Mouse (Mus musculus) hematopoietic stem cell, adult 5-6 weeks (primary cell): ENCODE results near the gene Car6. TPM values are rescaled to one million over a fixed set of nuclear protein-coding genes. Genes with fewer than 3 reads are reported as not detected.

Source experiments
- ATAC-seq, 2 experiments: fragments of 125-278 bp in 1 of 2; replicated peaks in 1 of 2; 2 replicates each; pipeline ENCODE4 v1.8.0; 2016 to 2017; ENCODE audit warnings: inconsistent platforms in 2 of 2, mild to moderate bottlenecking in 2 of 2, moderate number of reproducible peaks in 2 of 2, low read depth in 1 of 2, moderate TSS enrichment in 1 of 2; ENCODE audit not compliant: low FRiP score in 2 of 2, poor library complexity in 2 of 2, severe bottlenecking in 2 of 2, insufficient read depth in 1 of 2, low TSS enrichment in 1 of 2
- total RNA-seq: library from RNA; stranded (forward); fragments of 172-1452, 232-1000 nt; gene quantifications from 2 replicates; pipeline ENCODE4 v1.2.3, GENCODE M21; 2017

Car6 gene
- total RNA-seq, result not detected in 2 replicates

- ATAC-seq, result no peak
Observed at GRCm38 (mm10) chr4:150201232-150201631, at the start of gene Car6. Gene Car6 (minus strand): TSS chr4:150201332.

DNA sequence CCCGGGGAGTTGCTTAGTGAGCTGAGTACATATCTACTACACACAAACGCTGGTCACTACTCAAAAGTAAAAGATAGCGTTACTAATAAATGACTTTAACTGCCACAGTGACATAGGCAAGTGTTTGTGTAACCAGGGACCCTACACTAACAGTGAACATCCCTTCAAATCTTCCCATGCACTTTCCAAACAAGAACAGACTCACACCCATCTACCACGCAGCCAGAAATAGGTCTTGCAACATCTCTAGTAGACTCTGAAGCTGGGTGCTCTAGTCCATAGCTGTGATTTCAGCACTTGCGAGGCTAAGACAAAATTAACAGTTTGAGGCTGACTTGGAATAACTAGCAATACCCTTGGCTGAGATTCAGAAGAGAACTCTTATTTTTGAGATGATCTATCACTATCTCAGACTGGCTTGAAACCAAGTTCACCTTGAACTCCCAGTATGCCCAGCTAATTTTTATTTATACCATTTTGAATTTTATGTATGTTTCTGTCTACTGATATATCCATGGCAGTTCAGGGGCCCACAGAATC, 48.7 kb upstream of the Car6 start:
- no peak for ATAC-seq

- ATAC-seq, result no peak
Observed at GRCm38 (mm10) chr4:150248917-150249316, 47.8 kb upstream of the Car6 start.

GRCm38 (mm10) chr4:150248009-150248408, 46.9 kb upstream of the Car6 start:
- peak; percentile 86 to 87 for ATAC-seq

- no peak for ATAC-seq
Observed at GRCm38 (mm10) chr4:150245876-150246275, 44.7 kb upstream of the Car6 start.

DNA sequence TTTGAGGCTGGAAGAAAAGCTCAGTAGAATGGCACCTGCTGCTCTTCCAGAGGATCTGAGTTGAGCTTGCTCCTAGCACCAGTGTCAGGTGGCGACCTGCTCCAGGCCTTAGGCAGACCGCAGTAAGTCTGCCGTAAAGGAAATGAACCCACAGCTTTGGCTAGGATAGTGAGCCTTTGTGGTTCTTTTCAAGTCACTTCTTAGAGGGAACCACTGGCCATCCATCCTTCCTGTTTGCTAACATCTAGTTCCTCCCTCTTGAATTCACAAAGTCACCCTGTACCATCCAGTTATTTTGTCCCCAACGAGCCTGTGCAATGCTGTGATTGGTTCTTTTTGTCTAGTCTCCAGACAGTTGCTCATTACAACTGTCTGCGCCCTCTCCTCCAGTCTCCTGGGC, 41.6 kb upstream of the Car6 start:
- ATAC-seq, result peak; percentile 38 to 46

- no peak for ATAC-seq
Observed at GRCm38 (mm10) chr4:150241708-150242107, 40.6 kb upstream of the Car6 start.

DNA sequence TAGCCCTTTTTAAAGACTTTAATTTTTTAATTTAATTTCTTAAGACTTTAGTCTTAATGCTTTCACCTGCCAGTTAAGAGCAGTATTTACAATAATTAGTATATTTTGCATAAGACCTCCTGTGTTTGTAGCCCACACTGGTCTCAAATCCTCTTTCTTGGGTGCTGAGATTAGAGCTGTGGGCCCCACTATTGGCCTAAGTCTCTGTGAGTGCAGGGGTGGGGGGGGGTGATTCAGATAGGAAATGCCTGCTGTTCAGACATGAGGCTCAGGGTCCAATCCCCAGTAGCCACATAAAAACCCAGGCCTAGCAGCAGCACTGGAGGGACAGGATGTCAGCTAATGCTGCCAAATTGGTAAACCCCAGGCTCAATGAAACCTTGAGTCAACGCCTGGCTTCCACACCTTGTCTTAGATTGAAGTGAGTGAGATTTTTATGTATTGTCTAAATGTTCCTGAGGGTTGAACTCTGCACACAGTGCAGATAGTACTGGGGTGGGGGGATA, 39.3 kb upstream of the Car6 start:
- ATAC-seq, result no peak

GRCm38 (mm10) chr4:150239951-150240368, 38.8 kb upstream of the Car6 start:
- peak; percentile 52 to 54 for ATAC-seq

GRCm38 (mm10) chr4:150239503-150239902, 38.4 kb upstream of the Car6 start:
- peak in 1 of 2 experiments; percentile 9; a peak in 1 of 4 replicates for ATAC-seq

DNA sequence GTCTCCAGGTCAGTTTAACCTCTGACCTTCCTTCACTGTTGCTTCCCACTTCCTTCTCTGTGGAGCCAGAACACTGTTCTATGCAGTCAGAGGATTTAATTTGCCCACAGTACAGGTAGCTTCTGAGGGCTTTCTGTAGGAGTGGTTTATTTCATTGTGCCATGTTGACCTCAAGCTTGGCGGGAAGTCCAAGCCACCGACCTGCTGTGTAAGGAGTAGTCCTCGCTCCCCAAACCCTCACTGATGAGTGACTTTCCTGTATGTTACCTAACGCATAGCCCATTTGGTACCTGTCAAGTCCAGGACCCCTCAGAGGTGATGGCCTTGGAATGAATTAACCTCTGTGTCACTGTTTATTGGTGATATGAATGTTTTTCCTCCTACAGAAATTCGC, 38.0 kb upstream of the Car6 start:
- no peak for ATAC-seq

DNA sequence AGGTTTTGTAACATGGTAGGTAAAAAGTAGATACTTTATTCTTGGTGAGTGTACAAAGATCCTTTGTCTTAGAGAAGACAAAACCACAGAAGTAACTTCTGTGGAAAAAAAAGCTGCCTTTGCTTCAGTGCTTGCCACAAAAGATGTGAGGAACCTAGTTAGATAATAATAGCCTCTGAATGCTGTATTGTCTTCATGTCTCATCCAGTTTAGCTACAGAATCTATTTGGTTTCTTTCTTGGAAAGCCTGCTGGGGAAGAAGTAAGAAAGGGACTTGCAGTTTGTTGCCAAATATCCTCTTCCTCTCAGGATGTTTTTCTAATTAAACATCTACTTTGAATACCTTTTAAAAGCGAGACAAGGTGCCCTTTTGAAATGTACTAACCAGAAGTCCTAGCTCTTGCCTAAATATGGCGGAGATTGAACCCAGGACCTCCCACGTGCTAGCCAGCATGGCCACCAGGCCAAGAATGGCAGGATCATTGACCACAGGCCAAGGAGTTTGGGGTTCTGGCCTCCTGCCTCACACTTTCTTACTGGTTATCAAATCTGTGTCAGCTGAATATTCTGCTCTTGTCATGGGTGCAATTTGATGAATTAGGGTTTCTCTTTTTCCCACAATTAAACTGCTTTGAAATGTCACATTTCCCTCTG, 37.4 kb upstream of the Car6 start:
- no peak for ATAC-seq

- ATAC-seq, result no peak
Observed at GRCm38 (mm10) chr4:150237636-150238361, 36.7 kb upstream of the Car6 start.

DNA sequence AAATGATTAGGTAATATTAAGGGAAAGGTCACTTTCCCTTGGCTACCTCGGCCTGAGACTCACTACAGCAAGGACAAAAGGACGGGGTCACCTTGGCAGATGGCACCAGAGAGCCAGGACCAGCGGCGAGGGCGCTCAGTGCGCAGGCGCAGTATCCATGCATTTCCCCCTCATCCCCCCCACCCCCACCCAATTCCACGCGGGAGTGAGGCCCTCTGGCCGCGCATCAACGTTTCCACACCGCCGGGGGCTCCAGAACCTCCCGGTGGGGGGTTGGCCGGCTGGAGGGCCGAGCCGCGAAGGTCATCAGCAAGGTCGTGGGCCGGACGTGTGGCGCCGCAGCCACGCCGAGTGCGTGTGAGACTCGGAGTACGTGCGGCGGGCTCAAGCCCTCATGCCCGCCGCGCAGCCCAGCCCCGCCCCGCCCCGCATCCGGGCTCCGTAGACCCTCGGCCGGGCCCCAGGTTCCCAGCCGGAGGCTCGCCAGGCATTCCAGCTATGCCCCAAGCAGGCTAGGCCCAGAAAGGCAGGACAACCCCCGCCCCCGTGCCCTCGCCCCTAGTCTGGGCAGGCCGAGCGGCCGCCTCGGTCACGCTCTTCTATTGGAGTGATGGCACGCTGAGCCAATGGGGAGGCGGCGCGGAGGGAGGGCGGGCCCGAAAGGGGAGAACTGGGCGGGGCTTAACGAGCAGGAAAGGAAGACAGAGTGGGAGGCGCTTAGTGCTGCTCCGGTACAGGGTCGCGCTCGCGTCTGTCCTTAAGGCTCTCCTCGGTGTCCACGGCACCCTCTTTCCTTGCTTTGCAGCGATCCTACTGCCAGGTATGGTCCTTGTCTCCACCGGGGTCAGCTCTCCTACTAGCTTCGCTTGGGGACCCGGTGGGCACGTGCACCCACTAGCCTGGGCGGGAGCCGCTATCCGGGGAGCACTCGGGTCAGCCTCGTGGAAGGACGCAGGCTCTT, 35.7 kb upstream of the Car6 start, which contains the start of gene Eno1:
Gene Eno1 (plus strand): TSS at position 201 of the 961 bp plus-strand sequence.
- ATAC-seq, result peak; percentile 84 to 87

- ATAC-seq, result no peak
Observed at GRCm38 (mm10) chr4:150236031-150236430, 34.9 kb upstream of the Car6 start.

- ATAC-seq, result no peak
Observed at GRCm38 (mm10) chr4:150235585-150235984, 34.5 kb upstream of the Car6 start.

GRCm38 (mm10) chr4:150234599-150235327, 33.6 kb upstream of the Car6 start:
- no peak for ATAC-seq
